Mouse (Mus musculus): ENCODE results near the gene Cd38. TPM values are rescaled to one million over a fixed set of nuclear protein-coding genes. Genes with fewer than 3 reads are reported as not detected.

The Cd38 gene
- polyA plus RNA-seq, 1 experiment: not detected

DNA sequence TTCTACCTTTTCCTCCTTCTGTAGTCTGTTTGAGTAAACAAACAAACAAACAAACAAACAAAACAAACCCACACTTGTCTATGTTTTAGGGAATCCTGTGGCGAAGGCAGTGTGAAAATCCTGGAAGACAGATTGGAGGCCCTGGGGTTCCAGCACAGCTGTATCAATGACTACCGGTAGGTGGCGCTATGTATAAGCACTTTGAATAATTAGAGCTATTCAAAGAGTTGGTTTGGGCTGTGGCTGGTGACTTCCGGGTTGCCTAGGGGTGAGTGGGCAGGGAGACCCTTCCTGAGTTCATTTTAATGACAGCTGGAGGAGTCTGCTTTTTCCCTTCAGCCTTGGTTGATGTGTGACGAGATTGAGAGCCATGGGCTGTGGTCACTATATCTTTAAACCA lies 31.0 kb upstream of the Cd38 start:
- H3K4me3 ChIP-seq (replicated peaks): no peak overlapping the region
- no peaks in the 10 kb centered on the region for H3K27me3 ChIP-seq (ENCODE audit: control insufficient read depth)
- no peaks in the 10 kb centered on the region for H3K9me3 ChIP-seq (ENCODE audit: control insufficient read depth, low read length)
- 0 out of 2 replicates have a peak, but pooled peaks cover 2% of the 10 kb centered on the region for H3K4me1 ChIP-seq (ENCODE audit: control insufficient read depth)
- no peaks in the 10 kb centered on the region for H3K36me3 ChIP-seq (ENCODE audit: control insufficient read depth)
- no peak for TF ChIP-seq GATA1 (IDR thresholded peaks at IDR 0.05; ENCODE audit: low read length)
- no peak for TF ChIP-seq TAL1 (IDR thresholded peaks at IDR 0.05; ENCODE audit: low read length)

DNA sequence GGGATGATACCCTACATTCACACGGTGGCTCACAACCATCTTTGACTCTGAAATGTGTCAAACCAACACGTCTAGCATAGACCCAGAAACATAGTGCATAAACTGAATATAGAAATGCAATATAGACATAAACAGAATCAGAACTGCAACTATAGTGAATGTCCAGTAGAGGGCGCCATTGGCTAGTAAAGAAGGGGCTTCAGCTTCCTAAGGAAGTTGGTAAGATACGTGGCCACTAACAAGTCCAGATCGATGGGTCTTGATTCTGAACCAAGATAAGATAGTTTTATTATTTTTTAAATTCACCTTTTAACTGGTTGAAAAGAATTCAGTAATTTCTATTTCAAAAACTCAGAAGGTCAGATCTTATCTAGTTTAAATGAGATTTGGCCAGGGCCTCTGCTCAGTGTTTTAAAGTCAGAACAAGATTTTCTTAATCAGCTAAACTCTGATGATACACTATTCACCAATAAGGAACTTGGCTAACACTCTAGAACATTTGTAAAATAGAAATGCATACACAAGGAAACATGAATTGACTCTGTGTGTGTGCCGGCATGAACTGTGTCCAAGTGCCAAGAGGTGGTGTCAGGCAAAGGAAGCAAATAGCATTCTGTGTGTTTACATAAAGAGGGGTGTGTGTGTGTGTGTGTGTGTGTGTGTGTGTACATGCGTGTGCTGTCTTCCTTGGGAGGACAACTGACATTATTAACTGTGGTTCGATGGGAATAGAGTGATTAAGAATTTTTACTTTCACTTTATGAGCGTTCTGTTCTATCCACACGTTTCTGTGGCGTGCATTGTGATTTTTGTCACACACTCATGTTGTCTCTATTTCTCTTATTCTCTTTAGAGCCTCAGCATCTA lies 27.0 kb upstream of the Cd38 start:
- TF ChIP-seq TAL1 (IDR thresholded peaks at IDR 0.05; ENCODE audit: low read length): no peak
- TF ChIP-seq GATA1 (IDR thresholded peaks at IDR 0.05; ENCODE audit: low read length): no peak
- H3K36me3 ChIP-seq (ENCODE audit: control insufficient read depth): no peaks in the 10 kb centered on the region
- H3K9me3 ChIP-seq (ENCODE audit: control insufficient read depth, low read length): peaks cover 2% of the 10 kb centered on the region; the same call in 1 of the 2 replicates
- H3K4me1 ChIP-seq (ENCODE audit: control insufficient read depth): 0 out of 2 replicates have a peak, but pooled peaks cover 2% of the 10 kb centered on the region
- H3K4me3 ChIP-seq (replicated peaks): no peak overlapping the region
- no peaks in the 10 kb centered on the region; the same call in 1 of the 2 replicates for H3K27me3 ChIP-seq (ENCODE audit: control insufficient read depth)

DNA sequence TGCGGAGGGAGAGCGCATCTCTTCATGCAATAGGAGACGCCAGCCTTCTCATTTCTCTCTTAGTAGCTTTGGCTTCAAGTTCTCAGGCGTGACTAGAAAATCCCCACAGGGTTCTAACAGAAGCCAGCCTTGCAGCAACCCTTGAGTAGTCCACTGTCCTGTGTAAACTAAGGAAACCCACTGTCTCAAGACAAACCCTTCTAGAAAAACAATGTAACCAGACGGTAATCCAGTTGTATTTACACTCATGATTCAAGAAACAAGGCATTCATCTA lies 26.4 kb upstream of the Cd38 start:
- H3K9me3 ChIP-seq (ENCODE audit: control insufficient read depth, low read length): peaks cover 2% of the 10 kb centered on the region; the same call in 1 of the 2 replicates
- 0 out of 2 replicates have a peak, but pooled peaks cover 2% of the 10 kb centered on the region for H3K4me1 ChIP-seq (ENCODE audit: control insufficient read depth)
- H3K4me3 ChIP-seq (replicated peaks): no peak overlapping the region
- H3K27me3 ChIP-seq (ENCODE audit: control insufficient read depth): no peaks in the 10 kb centered on the region; the same call in 1 of the 2 replicates
- H3K36me3 ChIP-seq (ENCODE audit: control insufficient read depth): no peaks in the 10 kb centered on the region
- TF ChIP-seq GATA1 (IDR thresholded peaks at IDR 0.05; ENCODE audit: low read length) (no peak), TAL1 (IDR thresholded peaks at IDR 0.05; ENCODE audit: low read length) (no peak)

DNA sequence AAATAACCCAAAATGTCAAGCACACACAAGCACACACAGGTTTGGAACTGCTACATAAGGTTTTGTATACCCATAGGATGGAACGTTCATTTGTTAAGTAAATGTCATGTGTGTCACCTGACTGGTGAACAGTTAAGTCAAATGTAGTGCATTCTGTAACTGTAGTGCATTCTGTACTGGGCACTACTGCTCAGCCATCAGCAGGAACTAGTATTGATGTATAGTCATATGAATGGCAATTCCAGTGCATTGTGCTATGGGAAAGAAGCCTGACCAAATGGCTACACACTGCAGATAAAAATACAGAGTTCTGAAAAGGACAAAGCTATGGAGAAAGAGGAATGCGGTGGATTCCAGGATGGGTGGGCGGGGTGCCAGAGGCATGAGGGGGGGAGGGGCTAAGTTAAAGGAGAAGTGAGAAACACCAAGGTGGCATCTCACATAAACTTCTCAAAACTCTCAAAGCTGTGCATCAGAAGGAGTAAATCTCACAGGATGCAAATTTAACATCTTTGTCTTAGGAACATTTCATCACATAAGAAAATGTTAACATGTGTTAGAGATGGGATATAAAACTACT lies 25.7 kb upstream of the Cd38 start:
- H3K4me3 ChIP-seq (replicated peaks): no peak overlapping the region
- H3K36me3 ChIP-seq (ENCODE audit: control insufficient read depth): no peaks in the 10 kb centered on the region
- 0 out of 2 replicates have a peak, but pooled peaks cover 2% of the 10 kb centered on the region for H3K4me1 ChIP-seq (ENCODE audit: control insufficient read depth)
- TF ChIP-seq TAL1 (IDR thresholded peaks at IDR 0.05; ENCODE audit: low read length) (no peak), GATA1 (IDR thresholded peaks at IDR 0.05; ENCODE audit: low read length) (no peak)
- H3K9me3 ChIP-seq (ENCODE audit: control insufficient read depth, low read length): peaks cover 2% of the 10 kb centered on the region; the same call in 1 of the 2 replicates
- peaks cover 4% of the 10 kb centered on the region for H3K27me3 ChIP-seq (ENCODE audit: control insufficient read depth)

DNA sequence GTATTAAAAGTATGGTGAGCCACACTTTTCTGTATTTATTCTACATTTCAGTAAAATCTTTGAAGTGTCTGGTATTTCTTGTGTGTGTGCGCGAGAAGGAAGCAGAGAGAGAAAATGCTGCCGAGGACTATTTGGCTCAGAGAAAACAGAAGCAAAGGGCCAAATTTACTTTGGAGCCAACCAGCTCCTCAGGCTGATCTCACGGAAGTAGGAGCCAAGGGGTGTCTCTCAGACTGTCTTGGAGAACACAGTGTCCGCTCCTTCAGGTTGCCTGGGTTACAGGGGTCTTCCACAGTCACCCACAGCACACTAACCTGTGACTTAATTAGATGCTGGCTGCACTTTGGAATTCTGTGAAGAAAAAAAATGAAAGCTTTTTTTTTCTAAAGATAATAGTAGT lies 23.3 kb upstream of the Cd38 start:
- peaks cover 20% of the 10 kb centered on the region for H3K27me3 ChIP-seq (ENCODE audit: control insufficient read depth)
- no peak for TF ChIP-seq GATA1 (IDR thresholded peaks at IDR 0.05; ENCODE audit: low read length)
- TF ChIP-seq TAL1 (IDR thresholded peaks at IDR 0.05; ENCODE audit: low read length): no peak
- peaks cover 2% of the 10 kb centered on the region; the same call in 1 of the 2 replicates for H3K9me3 ChIP-seq (ENCODE audit: control insufficient read depth, low read length)
- 0 out of 2 replicates have a peak, but pooled peaks cover 2% of the 10 kb centered on the region for H3K4me1 ChIP-seq (ENCODE audit: control insufficient read depth)
- H3K36me3 ChIP-seq (ENCODE audit: control insufficient read depth): no peaks in the 10 kb centered on the region
- H3K4me3 ChIP-seq (replicated peaks): no peak overlapping the region

DNA sequence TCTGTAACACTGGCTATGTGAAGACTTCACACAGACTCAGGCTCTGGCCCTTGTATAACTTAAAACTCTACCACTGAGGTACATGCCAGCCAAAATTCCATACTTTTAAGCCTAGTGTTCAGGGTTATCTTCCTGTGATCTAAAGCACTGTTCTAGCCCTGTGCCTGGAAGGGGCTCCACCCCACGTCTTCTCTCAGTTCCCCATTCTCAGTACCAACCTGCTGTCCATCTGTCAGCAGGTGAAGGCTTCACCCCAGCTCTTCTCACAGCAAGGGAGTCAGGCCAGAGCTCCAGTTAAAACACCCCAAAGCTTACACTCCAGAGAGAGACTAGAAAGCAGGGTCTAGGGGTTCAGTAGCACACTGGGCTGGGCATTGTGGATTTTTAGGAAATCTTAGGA lies 22.7 kb upstream of the Cd38 start:
- Histone ChIP-seq H3K4me1 (ENCODE audit: control insufficient read depth) (0 out of 2 replicates have a peak, but pooled peaks cover 2% of the 10 kb centered on the region), H3K36me3 (ENCODE audit: control insufficient read depth) (no peaks in the 10 kb centered on the region), H3K4me3 (replicated peaks) (no peak overlapping the region), H3K27me3 (ENCODE audit: control insufficient read depth) (peaks cover 20% of the 10 kb centered on the region), H3K9me3 (ENCODE audit: control insufficient read depth, low read length) (peaks cover 2% of the 10 kb centered on the region; the same call in 1 of the 2 replicates)
- TF ChIP-seq TAL1 (IDR thresholded peaks at IDR 0.05; ENCODE audit: low read length): no peak
- no peak for TF ChIP-seq GATA1 (IDR thresholded peaks at IDR 0.05; ENCODE audit: low read length)

DNA sequence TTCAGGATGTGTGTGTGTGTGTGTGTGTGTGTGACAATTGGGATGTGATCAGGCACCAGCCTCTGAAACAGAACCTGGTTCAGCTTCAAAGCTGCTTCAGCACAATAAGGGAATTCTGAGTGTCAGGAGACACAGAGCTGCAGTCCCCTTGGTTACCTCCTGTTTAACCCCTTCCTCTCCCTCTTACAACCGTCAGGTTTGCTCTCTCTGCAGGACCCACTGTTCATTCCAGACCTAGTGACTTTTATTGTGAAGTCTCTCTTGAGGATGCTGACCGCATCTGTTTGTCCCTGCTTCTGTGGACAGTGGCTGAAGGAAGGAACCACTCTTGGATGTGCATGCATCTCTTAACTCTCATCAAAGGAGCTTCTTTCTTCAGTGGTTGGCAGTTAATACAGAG lies 22.1 kb upstream of the Cd38 start:
- Histone ChIP-seq H3K9me3 (ENCODE audit: control insufficient read depth, low read length) (peaks cover 2% of the 10 kb centered on the region; the same call in 1 of the 2 replicates), H3K4me1 (ENCODE audit: control insufficient read depth) (0 out of 2 replicates have a peak, but pooled peaks cover 2% of the 10 kb centered on the region), H3K4me3 (replicated peaks) (no peak overlapping the region), H3K36me3 (ENCODE audit: control insufficient read depth) (no peaks in the 10 kb centered on the region), H3K27me3 (ENCODE audit: control insufficient read depth) (peaks cover 20% of the 10 kb centered on the region)
- TF ChIP-seq TAL1 (IDR thresholded peaks at IDR 0.05; ENCODE audit: low read length) (no peak), GATA1 (IDR thresholded peaks at IDR 0.05; ENCODE audit: low read length) (no peak)

DNA sequence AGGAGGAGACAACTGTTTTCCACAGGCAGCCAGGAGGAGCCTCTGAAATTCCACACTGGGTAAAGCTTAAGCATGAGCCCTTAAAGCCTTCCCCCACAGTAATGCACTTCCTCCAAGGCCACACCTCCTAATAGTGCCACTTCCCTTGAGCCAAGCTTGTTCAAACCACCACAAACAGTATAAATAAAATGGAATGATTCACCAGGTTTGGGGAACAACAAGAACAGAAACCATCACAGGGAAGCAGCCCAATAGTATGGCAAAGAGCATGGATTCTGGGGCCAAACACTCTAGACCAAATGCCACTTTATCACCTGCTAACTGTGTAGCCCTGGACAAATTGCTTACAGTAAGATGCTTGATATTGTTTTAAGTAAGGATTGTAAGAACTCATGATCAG lies 20.8 kb upstream of the Cd38 start:
- Histone ChIP-seq H3K4me1 (ENCODE audit: control insufficient read depth) (no peaks in the 10 kb centered on the region), H3K36me3 (ENCODE audit: control insufficient read depth) (no peaks in the 10 kb centered on the region), H3K27me3 (ENCODE audit: control insufficient read depth) (peaks cover 20% of the 10 kb centered on the region), H3K4me3 (replicated peaks) (no peak overlapping the region), H3K9me3 (ENCODE audit: control insufficient read depth, low read length) (peaks cover 2% of the 10 kb centered on the region; the same call in 1 of the 2 replicates)
- TF ChIP-seq TAL1 (IDR thresholded peaks at IDR 0.05; ENCODE audit: low read length) (no peak), GATA1 (IDR thresholded peaks at IDR 0.05; ENCODE audit: low read length) (no peak)

DNA sequence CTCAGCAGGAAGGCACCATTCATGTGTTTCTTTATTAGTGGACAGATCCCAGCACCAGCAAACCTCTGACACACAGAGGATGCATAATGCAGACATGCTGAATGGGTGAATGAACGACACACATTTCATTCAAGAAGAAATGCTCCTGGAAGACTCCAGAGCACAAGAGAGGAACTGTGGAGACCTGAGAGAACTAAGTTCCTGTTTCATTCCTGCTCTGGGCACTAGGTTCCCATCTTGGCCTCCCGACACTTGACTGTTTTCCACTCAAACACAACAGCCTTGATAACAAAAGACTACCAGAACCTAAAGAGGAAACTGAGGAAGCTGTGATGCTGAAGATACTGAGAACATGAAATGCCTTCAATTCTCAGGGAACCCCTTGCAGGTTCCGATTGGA lies 20.1 kb upstream of the Cd38 start:
- H3K36me3 ChIP-seq (ENCODE audit: control insufficient read depth): no peaks in the 10 kb centered on the region
- peaks cover 2% of the 10 kb centered on the region; the same call in 1 of the 2 replicates for H3K9me3 ChIP-seq (ENCODE audit: control insufficient read depth, low read length)
- no peak overlapping the region for H3K4me3 ChIP-seq (replicated peaks)
- peaks cover 20% of the 10 kb centered on the region for H3K27me3 ChIP-seq (ENCODE audit: control insufficient read depth)
- TF ChIP-seq GATA1 (IDR thresholded peaks at IDR 0.05; ENCODE audit: low read length) (no peak), TAL1 (IDR thresholded peaks at IDR 0.05; ENCODE audit: low read length) (no peak)
- no peaks in the 10 kb centered on the region for H3K4me1 ChIP-seq (ENCODE audit: control insufficient read depth)
